Mouse (Mus musculus): ENCODE measurements around the gene Ptov1.
A peak's percentile ranks its signal among the peaks of the same experiment; 100 is the strongest.

The Ptov1 gene

GRCm38 (mm10) chr7:44839491-44840191 lies 29.9 kb downstream of the Ptov1 start:
- peak; percentile 33 to 60 for DNase-seq

GRCm38 (mm10) chr7:44839171-44839490 lies 30.5 kb downstream of the Ptov1 start:
- peak in 1 of 2 experiments; percentile 51 for DNase-seq

- no peak for DNase-seq
These were observed 31.5 kb downstream of the Ptov1 start for GRCm38 (mm10) chr7:44838073-44838472.

- no peak for DNase-seq
These were observed 33.0 kb downstream of the Ptov1 start for GRCm38 (mm10) chr7:44836423-44837053.

GRCm38 (mm10) chr7:44836016-44836404 lies 33.6 kb downstream of the Ptov1 start:
- DNase-seq = peak in 1 of 2 experiments; percentile 57

- no peak for DNase-seq
These were observed 34.1 kb downstream of the Ptov1 start for GRCm38 (mm10) chr7:44835373-44836015.

GRCm38 (mm10) chr7:44832763-44833162 lies 36.8 kb downstream of the Ptov1 start:
- DNase-seq = no peak

GRCm38 (mm10) chr7:44828706-44829105 lies 40.9 kb downstream of the Ptov1 start:
- DNase-seq = no peak

- no peak for DNase-seq
These were observed 42.8 kb downstream of the Ptov1 start for GRCm38 (mm10) chr7:44826771-44827170.

GRCm38 (mm10) chr7:44824872-44825271 lies 44.7 kb downstream of the Ptov1 start:
- DNase-seq = peak; percentile 78 to 90

GRCm38 (mm10) chr7:44823409-44823808 lies 46.2 kb downstream of the Ptov1 start:
- DNase-seq = peak in 1 of 2 experiments; percentile 5

- DNase-seq = peak; percentile 1 to 20
These were observed 47.7 kb downstream of the Ptov1 start for GRCm38 (mm10) chr7:44821666-44822448.

GRCm38 (mm10) chr7:44820525-44820924 lies 49.1 kb downstream of the Ptov1 start:
- DNase-seq = peak in 1 of 2 experiments; percentile 5

- DNase-seq = peak in 1 of 2 experiments; percentile 36
These were observed 49.7 kb downstream of the Ptov1 start for GRCm38 (mm10) chr7:44819863-44820262.

- peak in 1 of 2 experiments; percentile 4 for DNase-seq
These were observed 50.2 kb downstream of the Ptov1 start for GRCm38 (mm10) chr7:44819391-44819790.

- peak; percentile 35 to 54 for DNase-seq
These were observed 50.8 kb downstream of the Ptov1 start for GRCm38 (mm10) chr7:44818751-44819235.

- DNase-seq = peak in 1 of 2 experiments; percentile 21
These were observed 51.4 kb downstream of the Ptov1 start for GRCm38 (mm10) chr7:44818164-44818563.

GRCm38 (mm10) chr7:44817441-44817840 lies 52.1 kb downstream of the Ptov1 start:
- DNase-seq = no peak

GRCm38 (mm10) chr7:44816470-44817021 lies 53.0 kb downstream of the Ptov1 start, which contains the start of gene Atf5:
TSS of gene Atf5 (minus strand) at chr7:44816658.
- no peak for DNase-seq

GRCm38 (mm10) chr7:44815721-44816469 lies 53.7 kb downstream of the Ptov1 start, which contains the start of the genes Nup62 and Il4i1:
TSS of gene Nup62 (plus strand) at chr7:44816088.
TSS of gene Il4i1 (plus strand) at chr7:44816387.
- peak; percentile 99 for DNase-seq

GRCm38 (mm10) chr7:44814952-44815553 lies 54.5 kb downstream of the Ptov1 start:
- DNase-seq = peak in 1 of 2 experiments; percentile 44
